Mouse (Mus musculus) ZHBTc4 (cell line): ENCODE results near the gene Ism2.
"Not testable (repeated sequence)": the region's sequence is repeated elsewhere in the genome, so short reads cannot be mapped to it uniquely, and the experiment has no call there.

ENCODE experiments used
- DNase-seq: peaks from one replicate; pipeline ENCODE4 v3.0.0-alpha.2; 2011; ENCODE audit warnings: low read depth, low spot score

Ism2 gene

DNA sequence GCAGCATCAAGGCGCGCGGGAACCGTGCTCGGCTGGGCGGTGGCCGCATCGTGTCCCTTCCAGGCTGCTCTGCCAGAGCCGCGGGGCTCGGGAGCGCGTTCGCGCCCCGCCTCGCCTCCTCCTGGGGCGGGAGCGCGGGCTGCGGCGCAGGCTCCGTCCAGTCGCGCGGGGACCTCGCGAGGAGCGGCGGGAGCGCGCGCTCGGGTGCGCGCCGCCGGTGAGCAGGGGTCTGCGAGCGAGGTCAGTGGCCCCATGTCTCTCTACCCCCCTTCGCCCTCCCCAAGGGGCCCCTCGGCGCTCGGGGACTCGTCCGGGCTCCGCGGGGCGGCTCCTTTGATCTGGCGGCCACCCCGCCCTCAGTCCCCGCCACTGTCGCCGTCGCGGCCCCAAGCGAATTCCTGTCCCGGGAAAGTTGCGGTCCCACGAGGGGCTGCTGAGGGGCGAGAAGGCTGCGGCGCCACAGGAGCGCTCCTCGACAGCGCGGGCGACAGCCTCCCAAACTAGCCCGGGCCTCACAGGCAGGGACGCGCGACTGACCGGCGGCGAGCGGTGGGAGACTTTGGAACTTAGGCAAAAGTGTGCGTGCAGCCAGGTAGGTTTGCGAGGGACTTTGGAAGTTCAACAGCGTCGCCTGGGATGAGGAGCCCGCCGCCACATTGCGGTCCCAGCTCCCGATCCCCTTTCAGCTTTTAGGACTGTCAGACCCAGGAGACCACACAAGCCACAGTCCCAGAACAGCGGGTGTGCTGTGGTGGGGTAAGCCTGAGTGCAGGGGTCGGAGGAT is at the start of gene Ism2:
TSS of gene Ism2 (minus strand) at position 49 of the 784 bp plus-strand sequence.
- peak; percentile 84 for DNase-seq

GRCm38 (mm10) chr12:87348029-87348428 is 48.5 kb upstream of the Ism2 start:
- DNase-seq: no peak

DNA sequence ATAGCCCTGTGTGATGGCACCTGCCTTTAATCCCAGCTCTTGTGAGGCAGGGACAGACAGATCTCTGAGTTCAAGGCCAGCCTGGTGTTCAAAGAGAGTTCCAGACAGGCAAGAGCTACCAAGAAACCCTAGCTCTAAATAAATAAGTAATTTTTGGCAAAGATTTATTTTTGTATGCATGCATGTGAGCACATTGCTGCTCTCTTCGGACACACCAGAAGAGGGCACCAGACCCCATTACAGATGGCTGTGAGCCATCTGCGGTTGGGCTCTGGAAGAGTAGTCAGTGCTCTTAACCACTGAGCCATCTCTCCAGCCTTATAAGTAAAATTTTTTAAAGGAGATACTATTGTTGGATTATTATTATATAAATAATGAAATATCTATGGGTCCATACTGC is 48.0 kb upstream of the Ism2 start:
- peak; percentile 17 for DNase-seq

DNA sequence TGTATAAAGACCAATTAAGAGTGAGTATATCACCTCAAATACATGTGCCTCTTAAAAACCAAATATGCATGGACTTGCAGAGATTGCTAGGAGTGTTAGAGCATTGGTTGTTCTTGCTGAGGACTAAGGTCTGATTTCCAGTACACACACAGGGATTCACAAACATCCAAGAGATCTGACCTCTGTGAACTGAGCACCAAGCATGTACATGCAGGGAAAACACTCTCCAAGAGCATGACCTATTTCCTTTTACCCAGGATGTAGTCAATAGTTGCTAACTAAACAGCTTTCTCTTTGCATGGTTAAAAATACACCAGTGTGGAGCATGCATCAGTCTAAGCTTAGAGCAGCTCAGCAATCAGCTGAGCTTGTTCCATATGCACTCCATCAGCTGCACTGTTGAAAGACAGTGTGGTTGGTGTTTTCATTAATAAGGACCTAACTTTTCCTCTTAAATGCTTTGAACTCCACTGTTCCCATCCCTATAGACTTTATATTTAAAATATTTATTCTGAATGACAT is 43.6 kb upstream of the Ism2 start:
- DNase-seq: no peak

DNA sequence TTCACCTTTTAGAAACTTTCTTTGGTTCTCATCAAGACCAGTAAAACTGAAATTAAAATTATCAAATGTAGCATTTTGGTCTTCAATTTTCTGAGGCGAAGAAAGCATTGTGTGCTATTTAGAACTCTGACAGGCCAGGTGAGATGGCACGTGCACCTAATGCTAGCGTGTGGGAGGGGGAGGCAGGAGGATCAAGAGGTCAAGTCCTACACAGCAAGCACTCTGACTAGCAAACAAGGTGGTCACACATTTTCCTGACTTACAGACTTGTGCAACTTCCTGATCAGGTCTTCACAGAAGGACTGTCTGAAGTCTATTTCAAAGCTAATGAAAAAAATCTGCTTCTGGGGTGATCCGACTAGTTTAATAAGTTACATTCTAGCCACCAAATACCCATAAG is 38.6 kb upstream of the Ism2 start:
- no peak for DNase-seq

- DNase-seq: peak; percentile 64
These were observed 35.4 kb upstream of the Ism2 start for GRCm38 (mm10) chr12:87334886-87335285.

GRCm38 (mm10) chr12:87333794-87334193 is 34.3 kb upstream of the Ism2 start:
- no peak for DNase-seq

DNA sequence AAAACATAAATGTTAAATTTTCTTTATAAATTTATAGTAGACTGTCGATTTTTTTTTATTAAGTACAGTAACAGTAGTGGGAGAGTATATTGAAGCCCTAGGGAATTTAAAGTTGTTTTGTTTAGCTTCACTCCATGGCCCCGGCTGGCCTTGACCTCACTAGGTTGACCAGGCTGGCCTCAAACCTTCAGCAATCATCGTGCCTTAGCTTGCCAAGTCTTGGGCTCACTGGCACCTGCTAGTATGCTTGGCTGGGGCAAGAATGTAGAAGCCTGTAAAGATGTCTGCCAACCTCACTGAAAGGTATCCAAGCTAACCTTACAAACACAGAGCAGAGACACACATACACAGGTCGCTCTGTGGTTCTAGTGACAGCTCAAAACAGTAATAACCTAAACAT is 33.0 kb upstream of the Ism2 start:
- DNase-seq: no peak

DNA sequence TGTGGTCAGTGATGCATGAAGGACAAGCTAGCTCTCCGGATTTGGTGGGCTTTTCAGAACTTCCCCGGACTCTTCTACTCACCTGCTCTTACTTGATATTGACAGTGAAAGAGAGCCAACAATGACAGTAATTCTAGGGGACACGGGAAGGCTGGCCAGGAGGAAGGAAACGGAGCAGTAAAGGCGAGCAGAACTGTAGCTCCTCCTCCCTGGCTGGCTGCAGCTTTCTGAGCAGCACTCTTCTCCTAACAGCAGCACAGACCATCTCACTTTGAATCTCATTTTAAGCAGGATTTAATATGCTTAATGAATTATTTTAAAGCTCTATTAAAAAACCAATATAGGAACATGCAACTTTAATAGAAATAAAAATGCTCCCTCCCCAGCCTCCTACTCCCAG is 32.4 kb upstream of the Ism2 start:
- DNase-seq: no peak

DNA sequence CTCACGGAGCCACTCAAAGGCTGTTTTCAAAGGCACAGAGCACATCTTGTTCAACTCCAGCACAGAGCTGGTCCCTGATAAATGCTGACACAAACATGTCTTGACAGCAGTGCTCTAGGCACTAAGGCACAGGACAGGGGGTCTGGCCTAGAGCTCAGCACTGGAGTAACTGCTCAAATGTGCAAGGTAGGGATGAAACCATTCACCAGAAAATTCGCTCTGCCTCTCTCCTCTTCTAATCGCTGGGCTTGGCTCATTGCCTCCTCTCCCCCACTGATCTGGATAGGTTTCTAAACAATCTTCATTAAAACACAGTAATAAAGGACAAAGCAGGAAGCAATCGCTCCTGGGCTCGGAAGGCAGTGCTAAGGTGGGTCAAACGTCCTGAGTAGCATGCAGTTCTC is 31.6 kb upstream of the Ism2 start:
- peak; percentile 63 for DNase-seq

DNA sequence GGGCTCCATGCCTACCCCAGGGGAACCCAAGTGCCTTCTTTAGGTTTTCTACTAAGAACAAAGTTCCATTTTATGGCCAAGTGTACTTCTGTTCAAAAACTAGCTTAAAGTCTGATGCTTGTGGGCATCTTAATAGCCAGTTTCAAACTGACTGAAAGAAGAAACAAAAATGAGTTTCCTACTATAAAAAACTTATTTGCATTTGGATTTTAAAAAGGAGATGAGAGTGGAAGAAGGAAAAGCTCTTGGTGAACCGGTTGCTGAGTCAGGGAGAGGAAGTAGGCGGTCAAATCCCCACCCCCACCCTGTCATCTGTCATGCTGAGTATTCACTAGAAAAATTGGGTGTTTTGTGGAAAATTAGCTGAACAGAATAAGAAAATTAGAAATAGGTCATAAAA is 30.7 kb upstream of the Ism2 start:
- DNase-seq: no peak

DNA sequence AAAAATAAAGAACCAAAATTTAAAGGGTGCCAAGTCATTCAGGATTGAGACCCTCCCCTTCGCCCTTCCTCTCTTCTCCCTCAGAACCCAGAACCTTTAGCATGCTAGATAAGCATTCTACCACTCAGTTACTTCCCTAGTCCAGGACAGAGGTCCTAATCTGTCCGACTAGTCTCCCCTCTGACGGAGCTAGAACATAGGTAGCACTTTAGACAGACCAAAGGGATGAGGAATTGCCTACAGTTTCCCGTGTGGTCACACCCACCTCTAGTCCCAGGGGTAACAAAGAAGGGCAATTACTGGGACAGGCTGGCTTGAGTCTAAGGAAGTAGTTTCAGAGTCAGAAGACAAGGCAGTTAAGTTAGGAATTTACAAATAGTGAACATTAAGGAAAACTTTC is 28.5 kb upstream of the Ism2 start:
- DNase-seq: peak; percentile 62

- DNase-seq: no peak
These were observed 28.1 kb upstream of the Ism2 start for GRCm38 (mm10) chr12:87327610-87328009.

DNA sequence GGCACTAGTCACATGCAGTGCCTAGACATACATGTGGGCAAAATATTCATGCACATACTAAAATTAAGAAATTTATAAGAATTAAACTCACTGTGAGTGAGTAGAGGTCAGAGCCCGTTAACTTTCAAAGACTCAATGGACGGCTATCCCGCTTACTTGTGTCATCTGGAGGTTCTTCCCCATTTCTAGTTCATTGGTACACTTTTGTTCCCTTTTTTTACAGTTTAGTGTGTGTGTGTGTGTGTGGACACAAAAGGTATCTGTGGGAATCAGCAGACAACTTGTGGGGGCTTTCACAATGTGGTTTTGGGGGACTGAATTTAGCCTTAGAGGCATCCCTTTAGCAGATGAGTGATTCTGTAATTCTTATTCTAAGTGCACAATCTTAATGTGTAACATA is 25.9 kb upstream of the Ism2 start:
- DNase-seq: no peak

GRCm38 (mm10) chr12:87319229-87319628 is 19.7 kb upstream of the Ism2 start:
- DNase-seq: peak; percentile 62

- peak; percentile 97 for DNase-seq
These were observed 18.4 kb upstream of the Ism2 start for GRCm38 (mm10) chr12:87317951-87318350.

DNA sequence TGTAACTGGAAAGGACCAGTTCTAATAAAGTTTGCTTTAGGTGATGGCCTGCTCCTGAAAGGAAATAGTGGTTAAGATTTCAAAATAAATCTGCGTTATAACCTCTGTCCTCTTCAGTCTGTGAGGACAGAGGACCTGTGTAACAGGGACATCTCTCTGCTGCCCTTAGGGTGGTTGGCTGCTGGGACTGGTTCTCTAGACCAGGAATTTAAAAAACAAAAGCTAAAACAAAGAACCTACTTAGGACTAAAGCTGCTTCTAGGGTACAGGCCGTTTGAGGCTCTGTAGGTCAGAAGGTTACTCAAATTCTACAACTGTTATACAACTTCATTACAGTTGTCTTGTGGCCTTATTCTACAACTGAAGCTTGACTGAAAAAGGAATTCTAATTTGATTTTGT is 13.6 kb upstream of the Ism2 start:
- peak; percentile 64 for DNase-seq

- not testable (repeated sequence) for DNase-seq
These were observed 7.0 kb upstream of the Ism2 start for GRCm38 (mm10) chr12:87306584-87306844.

- DNase-seq: no peak
These were observed 6.5 kb upstream of the Ism2 start for GRCm38 (mm10) chr12:87305767-87306583.

GRCm38 (mm10) chr12:87301189-87301588 is 1.7 kb upstream of the Ism2 start:
- peak; percentile 56 for DNase-seq

- DNase-seq: no peak
These were observed 861 bp upstream of the Ism2 start for GRCm38 (mm10) chr12:87300441-87300690.

GRCm38 (mm10) chr12:87299037-87299656 is 358 bp downstream of the Ism2 start:
- DNase-seq: peak; percentile 38

DNA sequence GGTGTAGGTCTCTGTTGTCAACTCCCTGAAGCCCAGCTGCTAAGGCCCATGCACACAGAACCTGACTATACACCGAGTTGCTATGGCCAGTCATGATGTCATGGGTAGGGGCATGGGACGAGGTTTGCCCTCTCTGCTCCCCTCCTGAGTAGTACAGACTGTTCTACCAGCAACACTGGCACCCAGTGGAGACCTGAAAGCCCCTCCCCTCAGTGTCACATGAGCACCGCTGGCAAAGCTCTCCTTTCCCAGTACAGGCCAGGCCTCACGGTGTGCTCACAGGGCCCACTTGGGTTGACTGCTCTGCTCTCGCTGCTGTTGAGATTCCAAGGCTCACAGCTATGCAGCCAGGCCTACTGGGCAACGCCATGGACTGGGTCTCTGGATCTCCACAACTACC is 5.6 kb downstream of the Ism2 start:
- DNase-seq: no peak
